Mouse (Mus musculus): Measurements from ENCODE around the gene Apoe.

DNA sequence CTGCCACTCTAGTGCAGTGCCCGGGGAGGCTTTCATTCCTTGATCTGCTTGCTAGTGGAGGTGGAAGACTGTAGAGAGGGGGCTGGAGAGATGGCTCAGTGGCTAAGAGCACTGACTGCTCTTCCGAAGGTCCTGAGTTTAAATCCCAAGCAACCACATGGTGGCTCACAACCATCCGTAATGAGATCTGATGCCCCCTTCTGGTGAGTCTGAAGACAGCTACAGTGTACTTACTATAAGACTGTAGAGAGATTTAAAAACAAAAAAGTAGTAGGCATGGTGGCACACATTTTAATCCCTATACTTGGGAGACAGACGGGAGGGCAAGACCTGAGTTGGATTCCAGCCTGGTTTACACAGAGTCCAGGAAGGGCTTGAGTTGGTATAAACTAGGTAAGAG lies 13.4 kb upstream of the Apoe start:
- TF ChIP-seq CTCF (IDR thresholded peaks at IDR 0.05; ENCODE audit: low read depth, low read length) (peak; percentile 26; the same call in 1 of the 2 replicates), POLR2A (IDR thresholded peaks at IDR 0.05; ENCODE audit: borderline replicate concordance, low read depth, low read length) (no peak)
